Mouse (Mus musculus) bone marrow macrophage, adult 2 months (primary cell): ENCODE data around the gene Fbxl3.

Experiments
- CTCF ChIP-seq: IDR thresholded peaks from 2 replicates; pipeline ENCODE4 v1.5.1; 2012; ENCODE audit warnings: low read depth, mild to moderate bottlenecking, low read length, moderate library complexity
- POLR2A ChIP-seq: IDR thresholded peaks from 2 replicates; pipeline ENCODE4 v1.6.1; 2012; ENCODE audit warnings: mild to moderate bottlenecking, low read depth, low read length, borderline replicate concordance

GRCm38 (mm10) chr14:103093670-103094069, 5.7 kb downstream of the Fbxl3 start:
- TF ChIP-seq CTCF (no peak), POLR2A (no peak)
